Mouse (Mus musculus) kidney, postnatal 14 days (tissue): ENCODE measurements at regions not wholly inside any gene's neighbourhood (a gene's known extent, or its start where the extent isn't known, plus 50 kb on each side); places are given as distances from the start of the nearest gene placed in this dataset.

Experiments used
- DNase-seq: peaks from one replicate; pipeline ENCODE4 v3.0.0; 2022; ENCODE audit warnings: mixed read lengths

DNA sequence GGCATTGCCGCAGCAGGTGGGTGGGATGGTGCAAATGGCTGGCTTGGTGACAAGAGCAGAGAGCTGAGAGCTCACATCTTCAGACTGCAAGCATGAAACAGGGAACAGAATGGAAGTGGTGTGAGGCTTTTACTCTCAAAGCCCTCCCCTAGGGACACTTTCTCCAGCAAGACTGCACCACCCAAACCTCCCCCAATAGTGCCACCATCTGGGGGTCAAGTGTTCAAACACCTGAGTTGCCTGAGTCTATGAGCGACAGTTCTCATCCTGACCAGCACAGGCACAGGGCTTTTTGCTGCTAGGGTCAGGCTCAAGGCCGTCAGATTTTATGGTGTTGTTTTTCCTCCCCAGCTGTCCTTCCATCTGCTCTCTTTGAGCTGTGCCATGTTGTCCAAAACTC lies 337.9 kb upstream of the Eif4g2 start:
- no peak for DNase-seq

- no peak for DNase-seq
These were observed 334.9 kb upstream of the Eif4g2 start for GRCm38 (mm10) chr7:111417735-111418134.

GRCm38 (mm10) chr7:111416061-111416460 lies 333.2 kb upstream of the Eif4g2 start:
- DNase-seq = no peak

DNA sequence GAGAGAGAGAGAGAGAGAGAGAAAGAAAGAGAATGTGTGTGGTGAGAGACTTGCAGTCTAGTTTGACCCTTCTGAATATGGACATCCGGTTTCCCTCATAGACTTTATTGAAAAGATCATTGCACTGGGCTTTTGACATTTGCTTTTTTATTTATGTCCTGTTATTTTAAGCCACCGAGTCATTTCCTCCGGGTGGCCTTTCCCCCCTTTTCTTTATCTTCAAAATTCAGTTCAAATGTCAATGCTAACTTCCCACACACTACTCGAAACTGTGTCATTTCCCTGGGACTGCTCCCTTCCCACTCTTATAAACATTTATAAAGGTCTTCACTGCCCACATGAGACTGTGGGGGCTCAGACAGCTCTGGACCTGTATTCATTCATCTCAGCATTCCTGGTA lies 330.9 kb upstream of the Eif4g2 start:
- peak; percentile 32 for DNase-seq

DNA sequence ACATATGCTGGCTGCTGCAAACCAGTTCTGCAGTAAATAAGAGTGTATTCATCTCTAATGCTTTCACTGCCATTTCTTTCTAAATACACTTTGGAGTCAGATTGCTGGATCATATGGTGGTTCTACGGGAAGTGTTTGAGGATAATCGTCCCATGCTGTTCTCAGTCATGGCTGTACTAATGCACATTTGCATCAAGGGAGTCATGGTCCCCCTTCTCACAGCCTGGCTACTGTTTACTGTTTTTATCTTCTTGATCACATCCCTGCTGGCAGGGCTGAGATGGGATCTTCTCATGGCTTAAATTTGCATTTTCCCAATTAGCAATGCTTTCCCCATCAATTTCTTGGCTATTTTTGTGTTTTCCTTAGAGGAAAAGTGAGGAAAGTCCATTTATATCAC lies 330.1 kb upstream of the Eif4g2 start:
- DNase-seq = no peak

DNA sequence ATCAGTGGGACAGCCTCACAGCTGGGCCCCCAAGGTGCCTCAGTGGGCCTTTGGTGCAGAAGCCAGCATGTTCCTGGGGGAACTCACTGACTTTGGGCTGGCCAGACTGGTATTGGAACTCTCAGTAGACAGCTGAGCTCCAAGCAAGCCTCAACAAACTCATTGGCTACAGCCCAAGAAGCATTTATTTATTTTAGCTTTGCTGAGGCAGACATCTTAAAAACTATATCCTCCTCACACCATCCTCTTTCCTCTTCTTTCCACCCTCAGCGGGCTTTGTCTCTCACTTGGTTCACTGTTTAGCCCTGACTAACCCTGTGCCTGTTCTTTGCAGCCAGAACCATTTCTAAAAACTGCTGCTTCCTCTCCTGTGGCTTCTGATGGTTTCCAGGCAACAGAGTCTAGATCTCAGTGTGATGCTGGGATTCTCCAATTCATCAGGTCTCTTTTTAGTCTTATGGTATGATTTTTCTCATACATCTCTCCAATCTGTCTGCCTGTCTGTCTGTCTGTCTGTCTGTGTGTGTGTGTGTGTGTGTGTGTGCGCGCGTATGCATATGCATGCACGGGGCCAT lies 328.6 kb upstream of the Eif4g2 start:
- DNase-seq = no peak

DNA sequence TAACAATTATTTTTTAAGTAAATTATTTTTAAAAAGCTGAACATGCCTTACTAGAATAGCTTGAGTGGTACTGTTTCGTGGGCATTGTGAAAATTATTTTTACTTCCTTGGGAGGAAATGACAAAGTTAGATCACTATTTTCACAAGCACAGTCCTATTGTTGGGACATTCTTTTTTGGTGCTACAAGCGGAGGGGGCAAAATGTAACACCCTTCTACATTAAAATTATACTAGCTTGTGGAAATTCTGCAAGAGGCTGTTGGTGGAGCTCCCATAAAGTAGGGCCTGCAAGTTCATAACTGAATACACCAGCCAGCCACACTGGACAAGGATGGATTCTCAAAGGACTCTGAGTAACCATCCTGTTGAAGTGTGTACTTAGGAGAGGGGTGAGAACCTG lies 313.1 kb upstream of the Eif4g2 start:
- no peak for DNase-seq

GRCm38 (mm10) chr7:111395111-111395510 lies 312.3 kb upstream of the Eif4g2 start:
- no peak for DNase-seq

DNA sequence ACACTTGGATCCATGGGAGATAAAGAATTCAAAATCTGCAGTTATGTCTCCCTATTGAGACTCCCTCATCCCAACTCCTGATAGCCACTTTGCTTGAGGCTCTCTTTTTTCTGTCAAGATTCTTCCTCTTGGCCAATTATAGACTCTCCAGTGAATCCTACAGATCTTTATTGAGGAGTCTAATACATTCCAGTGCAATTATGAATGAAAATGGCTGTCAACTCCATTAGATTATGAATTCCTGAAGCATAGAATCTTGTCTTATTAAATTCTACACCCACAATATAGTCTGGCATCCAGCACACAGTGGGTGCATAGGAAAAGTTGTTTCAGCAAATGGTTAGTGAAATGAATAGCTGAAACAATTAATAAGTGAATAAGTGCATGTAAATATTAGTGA lies 311.0 kb upstream of the Eif4g2 start:
- DNase-seq = no peak

- no peak for DNase-seq
These were observed 306.9 kb upstream of the Eif4g2 start for GRCm38 (mm10) chr7:111389690-111390089.

DNA sequence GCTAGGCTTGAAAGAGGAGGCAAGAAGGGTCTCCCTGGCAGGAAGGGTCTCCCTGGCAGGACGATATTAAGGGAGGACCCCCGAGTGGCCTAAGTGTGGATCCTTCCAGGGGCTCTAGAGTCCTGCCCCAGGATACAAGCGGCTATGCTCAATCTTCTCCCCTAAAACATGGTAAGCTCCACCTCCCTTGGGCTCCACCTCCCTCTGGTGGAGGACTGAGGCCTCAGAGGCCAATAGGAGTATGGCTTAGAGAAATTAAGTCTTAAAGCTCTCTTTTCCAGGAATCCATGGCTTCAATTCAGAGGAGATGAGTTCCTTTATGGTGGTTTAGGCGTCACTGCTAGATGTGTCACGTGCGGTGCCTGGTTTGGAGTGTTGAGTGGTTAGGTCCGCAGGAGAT lies 291.7 kb upstream of the Eif4g2 start:
- no peak for DNase-seq

DNA sequence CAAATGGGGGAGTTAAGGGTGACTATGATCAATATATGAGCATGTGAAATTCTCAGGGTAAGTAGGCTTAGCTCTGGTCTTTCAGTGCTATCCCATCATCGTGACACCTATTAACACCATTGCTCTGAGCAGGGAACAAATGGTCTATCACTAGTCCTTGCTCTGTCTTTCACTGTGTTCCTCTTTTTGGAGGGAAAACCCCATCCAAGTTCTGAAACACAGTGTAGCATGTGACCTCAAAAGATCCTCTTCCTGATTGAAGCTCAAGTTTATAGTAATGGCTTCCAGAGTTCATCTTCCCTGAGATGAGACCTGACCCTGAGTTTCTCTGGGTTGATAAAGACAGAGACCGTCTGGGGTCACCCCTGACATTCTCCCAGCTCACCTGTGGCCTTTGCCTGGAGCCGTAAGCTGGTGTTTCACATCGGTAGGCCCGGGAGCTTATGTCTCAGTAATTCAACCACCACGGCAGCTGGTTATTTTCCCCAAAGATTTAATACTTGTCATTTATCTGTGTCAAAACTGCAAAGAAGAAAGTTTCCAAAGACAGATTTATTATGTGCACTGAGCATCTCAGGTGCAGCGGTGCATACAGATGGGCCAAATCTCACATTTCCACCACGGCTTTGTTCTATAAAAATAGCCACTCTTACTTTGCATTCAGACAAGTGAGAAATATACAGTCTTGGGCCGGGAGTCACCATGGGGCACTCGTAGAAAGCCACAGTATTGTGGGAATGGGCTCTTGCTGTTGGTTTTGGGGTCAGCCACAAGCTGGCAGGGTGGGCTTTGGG lies 290.7 kb upstream of the Eif4g2 start:
- DNase-seq = no peak

DNA sequence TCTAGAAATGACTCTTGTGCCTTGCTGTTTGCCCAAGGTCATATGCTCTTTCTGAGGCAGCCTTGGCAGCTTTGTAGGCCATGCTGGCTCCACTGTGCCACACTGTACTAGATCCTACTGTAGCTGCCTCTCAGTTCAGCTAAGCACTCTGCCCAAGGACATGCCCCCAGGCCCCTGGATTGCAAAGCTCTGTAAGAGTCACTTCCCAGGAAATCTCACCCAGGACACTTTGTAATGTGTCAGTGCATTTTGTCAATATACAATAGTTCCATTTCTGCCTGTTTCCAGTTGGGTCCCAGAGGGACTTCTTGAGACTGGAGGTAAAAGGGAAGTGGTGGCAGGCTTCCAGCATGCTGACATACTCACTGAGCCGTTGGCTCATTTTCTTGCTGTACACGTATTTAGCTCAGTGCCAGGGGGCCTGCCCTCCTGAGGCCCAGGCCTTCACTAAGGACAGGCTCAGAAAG lies 287.6 kb upstream of the Eif4g2 start:
- peak; percentile 57 for DNase-seq

DNA sequence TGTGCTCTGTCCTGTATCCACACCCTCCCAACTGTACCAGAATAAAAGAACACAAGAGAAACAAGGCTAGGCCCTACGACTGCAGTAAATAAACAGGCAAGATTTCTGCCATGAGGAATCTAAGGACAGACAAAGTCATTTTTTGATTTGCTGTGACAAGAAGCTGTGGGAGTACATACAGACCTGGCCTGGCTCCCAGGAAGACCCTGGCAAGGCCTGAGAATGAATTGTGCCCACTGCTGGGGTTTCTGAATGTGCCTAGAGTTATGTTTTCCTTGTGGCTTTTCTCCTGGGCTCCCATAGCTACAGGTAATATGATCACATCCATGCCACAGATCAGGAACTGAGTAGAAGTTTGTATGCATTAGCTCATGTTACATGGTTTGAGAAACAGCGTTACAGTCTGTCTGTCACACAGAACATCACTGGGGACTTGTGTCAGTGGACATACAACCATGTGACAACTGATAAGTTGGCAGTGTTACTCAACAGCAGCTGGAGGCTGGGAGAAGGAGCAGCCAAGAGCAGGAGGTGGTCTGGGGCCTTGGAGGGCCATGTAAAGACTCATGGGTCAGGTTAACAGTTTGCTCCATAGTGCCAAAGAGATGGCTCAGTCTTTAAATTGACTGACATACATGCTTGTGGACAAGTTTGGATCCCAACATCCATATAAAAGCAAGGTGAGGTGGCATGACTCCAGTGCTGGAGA lies 285.6 kb upstream of the Eif4g2 start:
- no peak for DNase-seq

- DNase-seq = peak; percentile 17
These were observed 284.3 kb upstream of the Eif4g2 start for GRCm38 (mm10) chr7:111366951-111367653.

GRCm38 (mm10) chr7:111365384-111365783 lies 282.6 kb upstream of the Eif4g2 start:
- no peak for DNase-seq

DNA sequence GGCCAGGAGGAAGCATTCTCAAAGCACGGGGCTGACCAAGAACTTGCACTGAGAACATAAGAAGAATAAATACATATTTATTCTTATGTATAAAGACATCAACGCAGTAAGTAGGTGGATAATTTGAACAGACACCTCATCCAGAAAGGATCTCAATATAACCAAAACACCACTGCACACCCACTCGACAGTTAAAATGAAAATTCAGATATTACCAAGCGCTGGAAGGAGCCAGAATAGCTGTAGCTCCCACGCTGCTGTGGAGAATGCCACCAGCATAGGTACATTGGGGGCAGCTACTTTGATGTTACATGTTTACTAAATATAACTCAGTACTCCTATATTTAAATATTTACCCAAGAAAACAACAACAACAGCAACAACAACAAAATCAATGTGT lies 280.4 kb upstream of the Eif4g2 start:
- DNase-seq = no peak

GRCm38 (mm10) chr7:111362646-111363045 lies 279.8 kb upstream of the Eif4g2 start:
- no peak for DNase-seq

DNA sequence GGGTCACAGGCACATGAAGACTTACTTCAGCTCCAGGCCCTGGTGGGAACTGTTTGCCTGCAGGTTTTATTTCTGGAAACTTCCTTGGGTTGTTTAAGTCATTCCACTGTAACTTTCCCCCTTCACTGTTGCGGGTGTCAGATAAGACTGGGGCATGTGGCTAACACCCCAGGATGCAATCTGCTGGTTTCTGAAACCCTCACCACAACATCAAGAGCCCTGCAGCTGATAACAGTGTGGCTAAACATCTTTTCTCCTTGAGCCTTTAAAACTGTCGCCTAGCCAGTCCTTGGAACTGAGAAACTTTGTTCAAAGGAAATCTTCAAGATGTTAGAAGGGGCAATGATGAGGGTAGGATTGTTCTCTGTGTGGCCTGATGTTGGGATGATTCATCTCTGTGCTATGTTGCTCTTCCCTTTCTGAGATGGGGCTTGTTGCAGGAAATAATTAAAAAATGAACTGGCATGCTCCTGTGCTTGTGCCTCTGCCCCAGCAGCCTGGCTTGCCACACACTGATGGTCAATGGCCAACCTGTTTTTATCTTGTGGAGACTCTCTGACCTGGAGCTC lies 272.3 kb upstream of the Eif4g2 start:
- DNase-seq = no peak

- DNase-seq = no peak
These were observed 271.2 kb upstream of the Eif4g2 start for GRCm38 (mm10) chr7:111354066-111354465.

- DNase-seq = no peak
These were observed 269.3 kb upstream of the Eif4g2 start for GRCm38 (mm10) chr7:111352176-111352575.

- no peak for DNase-seq
These were observed 262.3 kb upstream of the Eif4g2 start for GRCm38 (mm10) chr7:111345117-111345516.

GRCm38 (mm10) chr7:111337053-111337452 lies 254.2 kb upstream of the Eif4g2 start:
- DNase-seq = no peak
